Mouse (Mus musculus): Measurements from ENCODE around the gene 1700016D06Rik.

DNA sequence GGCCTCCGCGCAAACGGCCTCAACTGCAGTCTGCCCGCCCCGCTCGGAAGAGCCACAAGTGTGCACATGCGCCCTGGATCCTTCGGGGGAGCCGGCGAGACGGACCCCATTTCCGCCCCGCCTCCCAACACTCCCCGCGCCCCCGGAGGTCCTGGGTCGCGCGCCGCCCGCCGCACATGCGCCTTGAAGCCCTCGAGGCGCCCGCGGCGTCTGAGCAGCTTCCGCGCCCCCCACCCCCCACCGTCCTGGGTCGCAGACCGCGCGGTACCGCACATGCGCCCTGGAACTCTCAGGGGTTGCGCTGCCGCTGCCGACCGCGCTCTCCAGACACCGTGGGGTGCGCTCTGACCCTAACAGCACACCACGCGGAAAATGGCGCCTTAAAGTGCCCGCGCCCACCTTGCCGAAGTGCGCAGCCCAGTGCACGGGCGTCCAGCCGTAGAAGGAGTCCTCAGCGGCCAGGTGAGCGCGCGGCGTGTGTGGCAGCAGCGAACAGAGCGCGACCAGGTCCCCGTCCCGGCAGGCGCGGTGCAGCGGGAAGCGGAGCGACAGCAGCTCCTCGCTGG lies 65.8 kb downstream of the 1700016D06Rik start:
- TF ChIP-seq TAL1 (IDR thresholded peaks at IDR 0.05; ENCODE audit: low read length): no peak
- no peak for TF ChIP-seq GATA1 (IDR thresholded peaks at IDR 0.05; ENCODE audit: low read length)
